Mouse (Mus musculus): ENCODE measurements around the gene Nt5c2. TPM values are rescaled to one million over a fixed set of nuclear protein-coding genes. Genes with fewer than 3 reads are reported as not detected.
"Not testable (repeated sequence)": the region's sequence is repeated elsewhere in the genome, so short reads cannot be mapped to it uniquely, and the experiment has no call there.

Nt5c2 gene
- total RNA-seq, 1 experiment from 2014 or later = 87.5 TPM

- no peak for ATAC-seq (ENCODE audit: extremely low read depth, insufficient number of reproducible peaks, low FRiP score, poor library complexity, severe bottlenecking)
Observed at GRCm38 (mm10) chr19:47019326-47019725, 4.4 kb upstream of the Nt5c2 start.

GRCm38 (mm10) chr19:47018330-47018729 lies 3.4 kb upstream of the Nt5c2 start:
- no peak for ATAC-seq (ENCODE audit: extremely low read depth, insufficient number of reproducible peaks, low FRiP score, poor library complexity, severe bottlenecking)

- no peak for ATAC-seq (ENCODE audit: extremely low read depth, insufficient number of reproducible peaks, low FRiP score, poor library complexity, severe bottlenecking)
Observed at GRCm38 (mm10) chr19:47017831-47018230, 2.9 kb upstream of the Nt5c2 start.

GRCm38 (mm10) chr19:47016487-47016886 lies 1.5 kb upstream of the Nt5c2 start:
- ATAC-seq (ENCODE audit: extremely low read depth, insufficient number of reproducible peaks, low FRiP score, poor library complexity, severe bottlenecking) = no peak

GRCm38 (mm10) chr19:47015965-47016364 lies 1.0 kb upstream of the Nt5c2 start:
- no peak for ATAC-seq (ENCODE audit: extremely low read depth, insufficient number of reproducible peaks, low FRiP score, poor library complexity, severe bottlenecking)

GRCm38 (mm10) chr19:47015396-47015795 lies 443 bp upstream of the Nt5c2 start:
- ATAC-seq (ENCODE audit: extremely low read depth, insufficient number of reproducible peaks, low FRiP score, poor library complexity, severe bottlenecking) = no peak

- ATAC-seq (ENCODE audit: extremely low read depth, insufficient number of reproducible peaks, low FRiP score, poor library complexity, severe bottlenecking) = no peak
Observed at GRCm38 (mm10) chr19:47014159-47014446, 850 bp downstream of the Nt5c2 start.

GRCm38 (mm10) chr19:47013340-47014158 lies 1.4 kb downstream of the Nt5c2 start:
- no peak for ATAC-seq (ENCODE audit: extremely low read depth, insufficient number of reproducible peaks, low FRiP score, poor library complexity, severe bottlenecking)

- ATAC-seq (ENCODE audit: extremely low read depth, insufficient number of reproducible peaks, low FRiP score, poor library complexity, severe bottlenecking) = no peak
Observed at GRCm38 (mm10) chr19:47012521-47013130, 2.3 kb downstream of the Nt5c2 start.

- no peak for ATAC-seq (ENCODE audit: extremely low read depth, insufficient number of reproducible peaks, low FRiP score, poor library complexity, severe bottlenecking)
Observed at GRCm38 (mm10) chr19:47009943-47010342, 5.0 kb downstream of the Nt5c2 start.

- ATAC-seq (ENCODE audit: extremely low read depth, insufficient number of reproducible peaks, low FRiP score, poor library complexity, severe bottlenecking) = no peak
Observed at GRCm38 (mm10) chr19:47009420-47009819, 5.5 kb downstream of the Nt5c2 start.

GRCm38 (mm10) chr19:47006321-47006720 lies 8.6 kb downstream of the Nt5c2 start:
- no peak for ATAC-seq (ENCODE audit: extremely low read depth, insufficient number of reproducible peaks, low FRiP score, poor library complexity, severe bottlenecking)

- ATAC-seq (ENCODE audit: extremely low read depth, insufficient number of reproducible peaks, low FRiP score, poor library complexity, severe bottlenecking) = no peak
Observed at GRCm38 (mm10) chr19:47005873-47006272, 9.1 kb downstream of the Nt5c2 start.

- no peak for ATAC-seq (ENCODE audit: extremely low read depth, insufficient number of reproducible peaks, low FRiP score, poor library complexity, severe bottlenecking)
Observed at GRCm38 (mm10) chr19:47003742-47004511, 11.0 kb downstream of the Nt5c2 start.

GRCm38 (mm10) chr19:47000357-47000756 lies 14.6 kb downstream of the Nt5c2 start:
- ATAC-seq (ENCODE audit: extremely low read depth, insufficient number of reproducible peaks, low FRiP score, poor library complexity, severe bottlenecking) = not testable (repeated sequence)

- no peak for ATAC-seq (ENCODE audit: extremely low read depth, insufficient number of reproducible peaks, low FRiP score, poor library complexity, severe bottlenecking)
Observed at GRCm38 (mm10) chr19:46999753-47000152, 15.2 kb downstream of the Nt5c2 start.

GRCm38 (mm10) chr19:46998953-46999352 lies 16.0 kb downstream of the Nt5c2 start:
- no peak for ATAC-seq (ENCODE audit: extremely low read depth, insufficient number of reproducible peaks, low FRiP score, poor library complexity, severe bottlenecking)

GRCm38 (mm10) chr19:46998168-46998870 lies 16.6 kb downstream of the Nt5c2 start:
- no peak for ATAC-seq (ENCODE audit: extremely low read depth, insufficient number of reproducible peaks, low FRiP score, poor library complexity, severe bottlenecking)

- no peak for ATAC-seq (ENCODE audit: extremely low read depth, insufficient number of reproducible peaks, low FRiP score, poor library complexity, severe bottlenecking)
Observed at GRCm38 (mm10) chr19:46996095-46996494, 18.9 kb downstream of the Nt5c2 start.
